Mouse (Mus musculus) adrenal gland, adult 2 months (tissue): ENCODE measurements around the gene Aldh3b2. TPM values are rescaled to one million over a fixed set of nuclear protein-coding genes. Genes with fewer than 3 reads are reported as not detected.

ENCODE experiments used
- DNase-seq: peaks from one replicate; pipeline ENCODE4 v3.0.0; 2021
- polyA plus RNA-seq: library from polyadenylated mRNA; depleted of rRNA; stranded (reverse); fragments of >200 nt; gene quantifications from 2 replicates; pipeline ENCODE4 v1.2.3, GENCODE M21; 2012; rRNA removed
- total RNA-seq, 2 experiments: library from RNA; stranded (reverse); gene quantifications; 2 replicates each; pipeline ENCODE4 v1.2.3; 2021

Aldh3b2 gene
- total and polyA plus RNA-seq, 3 experiments: 4.0 to 15.2 (median 12.2) TPM

DNA sequence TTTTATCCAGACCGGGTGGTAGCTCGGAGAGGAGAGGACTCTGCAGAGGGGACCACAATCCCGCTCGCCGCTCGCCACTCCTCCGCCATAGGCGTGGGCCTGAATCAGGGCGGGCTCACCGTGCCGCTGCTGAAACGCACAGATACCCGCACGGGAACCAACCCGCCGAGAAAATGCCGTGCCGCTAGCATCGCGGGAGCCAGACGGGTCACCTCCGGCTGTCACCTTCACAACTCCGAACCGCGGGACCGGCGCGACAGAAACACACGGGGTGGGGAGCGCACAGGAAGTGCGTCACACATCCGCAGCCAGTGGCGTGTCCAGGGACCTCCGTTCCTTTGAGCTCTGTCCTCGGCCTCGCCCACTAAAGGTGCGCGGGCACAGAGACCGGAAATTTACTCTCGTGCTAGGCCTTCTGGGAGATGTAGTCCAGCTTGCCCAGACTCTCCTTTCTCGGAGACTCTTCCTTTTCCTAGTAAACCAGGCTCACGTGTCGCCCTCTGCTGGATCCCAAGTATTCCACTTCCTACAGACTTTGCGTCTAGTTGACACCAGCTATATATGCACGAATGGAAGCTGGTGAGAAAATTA is 40.4 kb downstream of the Aldh3b2 start, which contains the start of gene Ndufv1:
Gene Ndufv1, minus strand, starts transcription at position 375 of the 591 bp plus-strand sequence.
- DNase-seq: peak; percentile 98

DNA sequence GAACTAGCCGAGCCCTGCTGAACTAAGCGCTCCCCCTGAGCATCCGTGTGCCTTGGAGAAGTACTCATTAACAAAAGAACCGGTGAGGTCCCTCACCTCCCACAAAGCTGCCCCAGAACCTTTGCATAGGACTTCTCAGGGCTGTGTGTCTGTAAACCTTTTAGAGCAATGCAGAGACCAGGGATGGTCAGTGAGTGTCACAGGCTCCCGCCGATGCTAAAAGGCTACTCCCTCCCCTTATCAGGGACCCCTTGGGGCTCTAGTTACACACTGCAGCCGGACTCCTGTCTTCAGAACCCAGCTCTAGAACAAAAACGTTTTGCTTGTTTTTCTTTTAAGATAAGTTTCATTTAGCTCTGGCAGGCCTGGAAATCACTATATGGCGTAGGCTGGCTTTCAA is 40.9 kb downstream of the Aldh3b2 start:
- no peak for DNase-seq

DNA sequence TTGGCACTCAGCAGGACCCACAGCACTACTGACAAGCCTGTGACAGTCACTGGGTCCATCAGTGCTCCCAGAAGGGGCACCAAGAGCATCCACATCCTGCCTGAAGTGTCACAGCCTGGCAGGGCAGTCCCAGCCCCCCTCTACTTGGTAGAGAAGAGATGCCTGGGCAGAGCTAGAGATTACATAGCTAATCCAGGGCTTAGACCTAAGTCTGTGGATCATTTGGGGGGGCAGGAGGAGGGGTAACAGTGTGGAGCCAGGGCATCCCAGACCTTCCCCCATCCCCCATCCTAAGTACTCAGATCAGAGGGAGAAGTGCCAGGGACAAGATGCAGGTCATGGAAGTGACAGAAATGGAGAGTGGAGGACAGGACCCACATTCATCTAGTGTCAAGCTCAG is 42.7 kb downstream of the Aldh3b2 start:
- no peak for DNase-seq

DNA sequence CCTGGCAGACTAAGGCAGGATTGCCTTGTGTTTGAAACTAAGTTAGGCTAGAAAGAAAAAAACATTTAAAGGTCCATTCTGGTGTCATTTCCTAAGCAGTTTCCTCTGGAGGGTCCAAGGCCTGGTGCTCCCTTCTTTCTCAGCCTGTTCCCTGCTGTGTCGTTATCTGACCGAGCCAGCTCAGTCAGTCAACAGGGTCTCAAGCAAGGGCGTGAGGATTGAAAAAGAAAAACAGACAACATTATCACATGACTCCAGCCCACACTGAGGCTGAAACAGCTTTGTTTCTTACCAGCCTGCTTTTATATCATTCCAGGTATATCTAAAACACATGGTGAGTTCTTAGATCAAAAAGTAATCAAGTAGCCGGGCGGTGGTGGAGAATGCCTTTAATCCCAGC is 43.5 kb downstream of the Aldh3b2 start:
- DNase-seq: no peak

DNA sequence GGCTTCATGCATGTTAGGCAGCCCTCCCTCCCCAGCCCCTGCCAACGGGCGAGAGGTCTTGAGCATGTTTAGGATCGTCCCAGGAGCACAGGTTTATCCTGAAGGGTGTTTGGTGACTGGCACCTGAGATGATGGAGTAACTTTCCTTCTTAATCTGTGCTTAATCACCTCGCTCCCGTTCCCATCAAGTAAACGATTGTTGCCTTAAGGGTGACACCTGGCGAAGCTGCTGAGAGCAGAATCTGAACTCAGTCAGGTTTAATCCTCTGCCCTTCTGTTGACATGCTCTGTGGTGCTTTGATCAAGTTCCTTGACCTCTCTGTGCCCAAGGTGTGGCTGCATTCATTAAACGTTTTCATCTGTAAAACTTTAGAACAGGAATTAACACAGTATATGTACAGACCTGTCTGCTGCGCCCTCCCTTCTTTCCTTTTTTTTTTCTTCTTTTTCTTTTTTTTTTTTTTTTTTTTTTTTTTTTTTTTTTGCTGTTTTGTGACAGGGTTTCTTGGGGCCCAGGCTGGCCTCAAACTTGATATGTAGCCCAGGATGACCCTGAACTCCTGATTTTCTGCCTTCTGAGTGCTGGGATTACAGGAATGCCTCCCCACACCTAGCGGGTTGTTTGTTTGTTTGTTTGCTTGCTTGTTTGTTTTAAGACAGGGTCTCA is 45.9 kb downstream of the Aldh3b2 start:
- DNase-seq: no peak

DNA sequence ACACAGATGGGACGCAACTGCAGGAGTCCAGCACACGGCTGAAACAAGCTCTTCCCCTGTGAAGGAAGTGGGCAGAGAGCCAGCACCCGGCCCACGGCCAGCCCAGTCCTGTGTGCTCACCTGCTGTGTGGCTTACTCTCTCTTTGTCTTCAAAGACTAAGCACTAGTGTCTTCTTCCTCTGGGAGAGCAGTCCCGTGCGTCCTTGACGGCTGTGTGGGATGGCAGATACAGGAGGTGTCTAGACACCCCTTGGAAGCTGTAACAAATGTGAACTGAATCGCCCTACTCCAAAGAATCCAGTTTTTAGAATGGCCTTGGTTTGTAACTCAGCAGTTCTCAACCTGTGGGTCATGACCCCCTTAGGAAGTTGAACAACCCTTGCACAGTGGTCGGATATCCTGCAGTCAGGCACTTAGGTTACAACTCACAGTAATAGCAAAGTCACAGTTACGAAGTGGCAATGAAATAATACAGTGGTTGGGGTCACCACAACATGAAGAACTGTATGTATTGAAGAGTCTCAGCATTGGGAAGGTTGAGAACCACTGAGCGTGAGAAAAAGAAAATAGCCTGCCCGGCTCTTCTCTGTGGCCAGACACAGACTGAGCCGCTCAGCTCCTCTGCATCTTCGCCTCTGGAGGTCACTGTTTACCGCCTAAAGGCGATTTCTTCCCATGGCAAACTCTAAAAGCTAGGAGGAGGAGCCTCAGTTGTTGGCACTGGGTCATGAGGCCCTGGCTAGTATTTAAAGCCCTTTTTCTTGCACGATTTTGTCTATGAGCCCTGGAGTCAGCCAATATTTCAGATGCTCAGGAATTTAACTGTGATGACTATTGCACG is 46.8 kb downstream of the Aldh3b2 start:
- DNase-seq: peak; percentile 88

DNA sequence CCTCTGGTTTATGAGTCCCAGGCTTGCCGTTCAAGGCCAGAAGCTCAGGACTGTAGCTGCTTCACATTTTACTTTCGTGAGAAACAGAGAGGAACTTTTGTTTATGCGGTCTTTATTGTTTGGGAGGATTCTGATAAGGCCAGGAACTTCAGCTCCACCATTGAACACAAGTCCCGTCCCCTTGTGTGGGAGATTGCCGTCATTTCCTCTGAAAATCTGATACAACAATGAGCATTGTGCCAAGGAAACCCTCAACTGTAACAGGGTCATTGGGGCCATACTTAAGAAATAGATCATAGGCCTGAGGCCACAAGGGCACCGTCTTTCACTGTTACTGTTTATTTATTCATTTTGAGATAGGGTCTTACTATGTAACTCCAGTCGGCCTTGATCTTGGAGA is 51.1 kb downstream of the Aldh3b2 start:
- no peak for DNase-seq

DNA sequence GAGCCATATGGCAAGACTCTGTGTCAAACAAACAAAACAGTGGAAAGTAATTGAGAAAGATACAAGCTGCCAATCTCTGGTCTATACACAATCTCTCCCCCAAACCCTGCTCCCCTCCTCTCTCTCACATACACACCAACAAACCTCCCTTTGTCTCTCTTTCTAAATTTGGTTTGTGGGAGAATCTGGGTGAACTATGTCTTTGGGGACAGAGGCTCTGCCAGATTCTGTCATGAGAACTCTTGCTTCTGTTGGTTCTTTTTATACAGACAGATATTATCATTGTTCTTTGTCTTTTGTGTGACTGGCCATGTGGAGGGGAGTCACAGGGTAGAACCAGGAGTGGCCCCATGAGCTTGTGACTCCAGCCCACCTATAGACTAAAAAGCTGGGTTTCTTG is 55.4 kb downstream of the Aldh3b2 start:
- DNase-seq: no peak

Other genes starting within 250 kb of the Aldh3b2 start
Only the 30 nearest of the 31 such genes appear.
- gene Kmt5b, start 204.9 kb upstream of the Aldh3b2 start, total RNA-seq: 10 to 100 TPM; 40.6 to 52.5 TPM
- 14.2 and 14.9 TPM in 2 replicates for gene Kmt5b, start 204.9 kb upstream of the Aldh3b2 start, polyA plus RNA-seq
- gene Chka, start 120.6 kb upstream of the Aldh3b2 start, total RNA-seq: 100 to 1,000 TPM in 1 of 2 experiments, 10 to 100 TPM in 1; 42.1 to 124 TPM
- gene Chka, start 120.6 kb upstream of the Aldh3b2 start, polyA plus RNA-seq: 149 and 154 TPM in 2 replicates
- gene Tcirg1, start 65.2 kb upstream of the Aldh3b2 start, total RNA-seq: 10 to 100 TPM; 63.5 to 84.6 TPM
- gene Tcirg1, start 65.2 kb upstream of the Aldh3b2 start, polyA plus RNA-seq: 181 and 204 TPM in 2 replicates
- 100 to 1,000 TPM; 376 to 380 TPM for gene Ndufs8, start 59.6 kb upstream of the Aldh3b2 start, total RNA-seq
- 391 and 420 TPM in 2 replicates for gene Ndufs8, start 59.6 kb upstream of the Aldh3b2 start, polyA plus RNA-seq
- 100 to 1,000 TPM in 1 of 2 experiments, 10 to 100 TPM in 1; 26.6 to 136 TPM for gene Aldh3b1, start 42.5 kb upstream of the Aldh3b2 start, total RNA-seq
- gene Aldh3b1, start 42.5 kb upstream of the Aldh3b2 start, polyA plus RNA-seq: 115 and 188 TPM in 2 replicates
- gene Unc93b1, start 37.1 kb upstream of the Aldh3b2 start, total RNA-seq: 10 to 100 TPM; 48.3 to 59.2 TPM
- gene Unc93b1, start 37.1 kb upstream of the Aldh3b2 start, polyA plus RNA-seq: 180 and 186 TPM in 2 replicates
- gene Aldh3b3, start 13.7 kb upstream of the Aldh3b2 start, total RNA-seq: under 1 TPM; 0.38 to 0.63 TPM
- gene Aldh3b3, start 13.7 kb upstream of the Aldh3b2 start, polyA plus RNA-seq: 0.43 and 0.54 TPM in 2 replicates
- 10 to 100 TPM; 16.5 to 22.7 TPM for gene Acy3, start 14.2 kb downstream of the Aldh3b2 start, total RNA-seq
- 80.5 and 96.1 TPM in 2 replicates for gene Acy3, start 14.2 kb downstream of the Aldh3b2 start, polyA plus RNA-seq
- not detected for gene Tbx10, start 20.4 kb downstream of the Aldh3b2 start, total RNA-seq
- not detected in 2 replicates for gene Tbx10, start 20.4 kb downstream of the Aldh3b2 start, polyA plus RNA-seq
- gene Nudt8, start 28.3 kb downstream of the Aldh3b2 start, total RNA-seq: 10 to 100 TPM; 25.1 to 27.0 TPM
- 36.7 and 65.9 TPM in 2 replicates for gene Nudt8, start 28.3 kb downstream of the Aldh3b2 start, polyA plus RNA-seq
- under 1 TPM; 0.55 to 0.69 TPM for gene Gm49405, start 28.3 kb downstream of the Aldh3b2 start, total RNA-seq
- gene Gm49405, start 28.3 kb downstream of the Aldh3b2 start, polyA plus RNA-seq: 1.3 and 2.0 TPM in 2 replicates
- gene Doc2g, start 31.0 kb downstream of the Aldh3b2 start, total RNA-seq: 1 to 10 TPM; 1.1 to 1.8 TPM
- 6.2 and 9.3 TPM in 2 replicates for gene Doc2g, start 31.0 kb downstream of the Aldh3b2 start, polyA plus RNA-seq
- 100 to 1,000 TPM; 260 to 445 TPM for gene Ndufv1, start 40.5 kb downstream of the Aldh3b2 start, total RNA-seq
- gene Ndufv1, start 40.5 kb downstream of the Aldh3b2 start, polyA plus RNA-seq: 145 and 150 TPM in 2 replicates
- 100 to 1,000 TPM; 401 to 452 TPM for gene Gstp1, start 65.7 kb downstream of the Aldh3b2 start, total RNA-seq
- 752 and 925 TPM in 2 replicates for gene Gstp1, start 65.7 kb downstream of the Aldh3b2 start, polyA plus RNA-seq
- 10 to 100 TPM; 57.2 to 61.4 TPM for gene Gstp2, start 73.7 kb downstream of the Aldh3b2 start, total RNA-seq
- 7.9 and 13.8 TPM in 2 replicates for gene Gstp2, start 73.7 kb downstream of the Aldh3b2 start, polyA plus RNA-seq
- gene Gstp3, start 87.2 kb downstream of the Aldh3b2 start, total RNA-seq: 1 to 10 TPM in 1 of 2 experiments, under 1 TPM in 1; 0.62 to 2.3 TPM
- 0.79 and 0.83 TPM in 2 replicates for gene Gstp3, start 87.2 kb downstream of the Aldh3b2 start, polyA plus RNA-seq
- not detected for gene Cabp2, start 109.2 kb downstream of the Aldh3b2 start, total RNA-seq
- gene Cabp2, start 109.2 kb downstream of the Aldh3b2 start, polyA plus RNA-seq: not detected in 2 replicates
- gene Cdk2ap2, start 124.9 kb downstream of the Aldh3b2 start, total RNA-seq: 100 to 1,000 TPM; 128 to 131 TPM
- gene Cdk2ap2, start 124.9 kb downstream of the Aldh3b2 start, polyA plus RNA-seq: 339 and 371 TPM in 2 replicates
- 10 to 100 TPM; 87.4 to 87.6 TPM for gene Pitpnm1, start 127.7 kb downstream of the Aldh3b2 start, total RNA-seq
- 164 and 171 TPM in 2 replicates for gene Pitpnm1, start 127.7 kb downstream of the Aldh3b2 start, polyA plus RNA-seq
- 100 to 1,000 TPM; 102 to 134 TPM for gene Aip, start 153.5 kb downstream of the Aldh3b2 start, total RNA-seq
- gene Aip, start 153.5 kb downstream of the Aldh3b2 start, polyA plus RNA-seq: 89.5 and 99.3 TPM in 2 replicates
- gene Gpr152, start 167.5 kb downstream of the Aldh3b2 start, total RNA-seq: under 1 TPM; 0.09 to 0.17 TPM
- gene Gpr152, start 167.5 kb downstream of the Aldh3b2 start, polyA plus RNA-seq: 0.10 and 0.18 TPM in 2 replicates
- under 1 TPM; 0.29 to 0.69 TPM for gene Cabp4, start 171.7 kb downstream of the Aldh3b2 start, total RNA-seq
- gene Cabp4, start 171.7 kb downstream of the Aldh3b2 start, polyA plus RNA-seq: 0.12 and 0.26 TPM in 2 replicates
- gene Coro1b, start 176.3 kb downstream of the Aldh3b2 start, total RNA-seq: 100 to 1,000 TPM; 154 to 202 TPM
- 199 and 225 TPM in 2 replicates for gene Coro1b, start 176.3 kb downstream of the Aldh3b2 start, polyA plus RNA-seq
- gene Ptprcap, start 181.3 kb downstream of the Aldh3b2 start, total RNA-seq: 1 to 10 TPM; 2.5 to 5.7 TPM
- gene Ptprcap, start 181.3 kb downstream of the Aldh3b2 start, polyA plus RNA-seq: 54.9 and 57.6 TPM in 2 replicates
- 10 to 100 TPM; 27.6 to 39.5 TPM for gene Rps6kb2, start 191.0 kb downstream of the Aldh3b2 start, total RNA-seq
- gene Rps6kb2, start 191.0 kb downstream of the Aldh3b2 start, polyA plus RNA-seq: 48.3 and 60.8 TPM in 2 replicates
- 1 to 10 TPM; 2.9 to 5.8 TPM for gene Carns1, start 203.2 kb downstream of the Aldh3b2 start, total RNA-seq
- 3.8 and 5.1 TPM in 2 replicates for gene Carns1, start 203.2 kb downstream of the Aldh3b2 start, polyA plus RNA-seq
- under 1 TPM in 1 of 2 experiments, not detected in 1; 0.97 TPM for gene Tbc1d10c, start 219.0 kb downstream of the Aldh3b2 start, total RNA-seq
- 2.1 and 4.8 TPM in 2 replicates for gene Tbc1d10c, start 219.0 kb downstream of the Aldh3b2 start, polyA plus RNA-seq
- 100 to 1,000 TPM; 342 to 392 TPM for gene Ppp1ca, start 219.7 kb downstream of the Aldh3b2 start, total RNA-seq
- 443 and 514 TPM in 2 replicates for gene Ppp1ca, start 219.7 kb downstream of the Aldh3b2 start, polyA plus RNA-seq
- gene Rad9a, start 229.3 kb downstream of the Aldh3b2 start, total RNA-seq: 10 to 100 TPM in 1 of 2 experiments, 1 to 10 TPM in 1; 6.9 to 12.3 TPM
- 16.4 and 17.2 TPM in 2 replicates for gene Rad9a, start 229.3 kb downstream of the Aldh3b2 start, polyA plus RNA-seq
- 1 to 10 TPM; 5.5 to 9.0 TPM for gene Clcf1, start 241.9 kb downstream of the Aldh3b2 start, total RNA-seq
- gene Clcf1, start 241.9 kb downstream of the Aldh3b2 start, polyA plus RNA-seq: 16.3 and 19.3 TPM in 2 replicates